Mouse (Mus musculus) CH12.LX (cell line): Measurements from ENCODE around the gene Slc25a45. TPM values are rescaled to one million over a fixed set of nuclear protein-coding genes. Genes with fewer than 3 reads are reported as not detected.

Experiments used
- DNase-seq: peaks from one replicate; pipeline ENCODE4 v3.0.0-alpha.2; 2013; ENCODE audit errors: extremely low read depth
- H3K27ac ChIP-seq: 2 replicates; pipeline ENCODE4 v1.5.1; 2012; ENCODE audit warnings: low read depth, mild to moderate bottlenecking, control low read depth, moderate library complexity; ENCODE audit not compliant: insufficient read depth
- H3K27me3 ChIP-seq: replicated peaks from 2 replicates; pipeline ENCODE3; 2012; ENCODE audit warnings: inconsistent platforms
- H3K36me3 ChIP-seq, 2 experiments: replicated peaks in 1 of 2; 2 replicates each; pipeline versions ENCODE3 to v1.6.1; 2012; ENCODE audit warnings: inconsistent platforms in 1 of 2, low read length in 1 of 2, mild to moderate bottlenecking in 1 of 2, mixed read lengths in 1 of 2, moderate library complexity in 1 of 2; ENCODE audit not compliant: control insufficient read depth in 1 of 2, insufficient read depth in 1 of 2
- H3K4me1 ChIP-seq, 2 experiments: 2 replicates each; pipeline ENCODE4 v1.6.1; 2012; ENCODE audit warnings: inconsistent platforms in 1 of 2, moderate library complexity in 1 of 2; ENCODE audit not compliant: insufficient read depth in 2 of 2, control insufficient read depth in 1 of 2
- H3K4me2 ChIP-seq: 2 replicates; pipeline ENCODE4 v1.6.1; 2012; ENCODE audit warnings: low read depth, mild to moderate bottlenecking, control low read depth; ENCODE audit not compliant: poor library complexity, insufficient read depth, severe bottlenecking
- H3K4me3 ChIP-seq, 3 experiments: fragments of 150-350 bp in 1 of 3; sonication (generic) in 1 of 3; replicated peaks in 1 of 3; 2 replicates each; pipeline versions ENCODE3 to v1.5.1; 2011 to 2012; ENCODE audit warnings: low read depth in 2 of 3, low read length in 2 of 3, mild to moderate bottlenecking in 2 of 3, moderate library complexity in 2 of 3, control low read depth in 1 of 3, improper control_type of control experiment in 1 of 3, inconsistent platforms in 1 of 3, mixed read lengths in 1 of 3; ENCODE audit not compliant: poor library complexity in 1 of 3
- H3K79me2 ChIP-seq: replicated peaks from 2 replicates; pipeline ENCODE4 v1.6.1; 2012; ENCODE audit warnings: mild to moderate bottlenecking, moderate library complexity; ENCODE audit not compliant: control insufficient read depth, poor library complexity, insufficient read depth, severe bottlenecking; ENCODE audit errors: extremely low read depth
- H3K9ac ChIP-seq: 2 replicates; pipeline ENCODE4 v1.6.1; 2012; ENCODE audit warnings: low read depth, mild to moderate bottlenecking, control low read depth, moderate library complexity; ENCODE audit not compliant: insufficient read depth
- H3K9me3 ChIP-seq: replicated peaks from 2 replicates; pipeline ENCODE3; 2012; ENCODE audit warnings: low read length, inconsistent platforms, mixed read lengths
- CTCF ChIP-seq, 2 experiments: IDR thresholded peaks in 1 of 2; conservative IDR thresholded peaks in 1 of 2; 2 replicates each; pipeline ENCODE4 v1.5.1; 2011 to 2012; ENCODE audit warnings: low read depth in 2 of 2, low read length in 2 of 2, improper control_type of control experiment in 1 of 2, inconsistent platforms in 1 of 2, mild to moderate bottlenecking in 1 of 2, moderate library complexity in 1 of 2
- ELF1 ChIP-seq: IDR thresholded peaks from 2 replicates; pipeline ENCODE4 v1.6.1; 2014; ENCODE audit warnings: low read depth, mild to moderate bottlenecking, inconsistent platforms, low read length, improper control_type of control experiment
- ETS1 ChIP-seq: conservative IDR thresholded peaks from 2 replicates; pipeline ENCODE4 v1.6.1; 2012; ENCODE audit warnings: low read depth, mild to moderate bottlenecking, inconsistent platforms, low read length, improper control_type of control experiment, moderate library complexity
- GABPA ChIP-seq: IDR thresholded peaks from 2 replicates; pipeline ENCODE4 v1.6.1; 2012; ENCODE audit warnings: low read depth, low read length, improper control_type of control experiment, inconsistent platforms; ENCODE audit not compliant: insufficient replicate concordance
- HCFC1 ChIP-seq: IDR thresholded peaks from 2 replicates; pipeline ENCODE4 v1.6.1; 2012; ENCODE audit warnings: low read depth, mild to moderate bottlenecking, inconsistent platforms, low read length, improper control_type of control experiment
- MAFK ChIP-seq: IDR thresholded peaks from 2 replicates; pipeline ENCODE4 v1.6.1; 2011; ENCODE audit warnings: low read length, improper control_type of control experiment; ENCODE audit not compliant: insufficient replicate concordance
- MAX ChIP-seq: IDR thresholded peaks from 2 replicates; pipeline ENCODE4 v1.6.1; 2011; ENCODE audit warnings: low read length, improper control_type of control experiment
- MEF2A ChIP-seq: IDR thresholded peaks from 2 replicates; pipeline ENCODE4 v1.6.1; 2014; ENCODE audit warnings: low read depth, mild to moderate bottlenecking, inconsistent platforms, low read length, improper control_type of control experiment, borderline replicate concordance
- MXI1 ChIP-seq: IDR thresholded peaks from 2 replicates; pipeline ENCODE4 v1.6.1; 2011; ENCODE audit warnings: mild to moderate bottlenecking, low read depth, low read length, improper control_type of control experiment
- NRF1 ChIP-seq: IDR thresholded peaks from 2 replicates; pipeline ENCODE4 v1.6.1; 2014; ENCODE audit warnings: low read depth, mild to moderate bottlenecking, inconsistent platforms, low read length, improper control_type of control experiment, moderate library complexity
- PAX5 ChIP-seq: IDR thresholded peaks from 2 replicates; pipeline ENCODE4 v1.6.1; 2012; ENCODE audit warnings: low read length, inconsistent platforms, mixed read lengths
- RCOR1 ChIP-seq: conservative IDR thresholded peaks from 2 replicates; pipeline ENCODE4 v1.6.1; 2012; ENCODE audit warnings: low read depth, mild to moderate bottlenecking, inconsistent platforms, low read length, improper control_type of control experiment
- SIN3A ChIP-seq: IDR thresholded peaks from 2 replicates; pipeline ENCODE4 v1.6.1; 2012; ENCODE audit warnings: low read length, improper control_type of control experiment, inconsistent platforms
- UBTF ChIP-seq: IDR thresholded peaks from 2 replicates; pipeline ENCODE4 v1.6.1; 2012; ENCODE audit warnings: low read depth, mild to moderate bottlenecking, inconsistent platforms, low read length, improper control_type of control experiment, moderate library complexity
- USF2 ChIP-seq: conservative IDR thresholded peaks from 2 replicates; pipeline ENCODE4 v1.6.1; 2011; ENCODE audit warnings: low read depth, low read length, improper control_type of control experiment
- ZC3H11A ChIP-seq: IDR thresholded peaks from 2 replicates; pipeline ENCODE4 v1.6.1; 2012; ENCODE audit warnings: low read depth, mild to moderate bottlenecking, inconsistent platforms, low read length, improper control_type of control experiment
- dilution Hi-C: fragments of 300-500 bp; cut with MboI; formaldehyde crosslinking; loops from 2 replicates; pipeline ENCODE4 v1.14.3; 2020; ENCODE audit warnings: low sequenced_read_pairs; ENCODE audit not compliant: extremely low pct_unique_long_range_greater_than_20kb, extremely low pct_ligation_motif_present
- in situ Hi-C: fragments of 300-500 bp; cut with MboI; formaldehyde crosslinking; loops from 3 replicates; pipeline ENCODE4 v1.14.3; 2019; ENCODE audit warnings: low sequenced_read_pairs, low pct_ligation_motif_present, low pct_unique_long_range_greater_than_20kb, mixed read lengths
- polyA plus RNA-seq: library from polyadenylated mRNA; unstranded; fragments of >175 nt; gene quantifications from 2 replicates; pipeline ENCODE4 v1.2.1, GENCODE M21; 2012; ENCODE audit warnings: low read depth; ENCODE audit not compliant: insufficient read length
- total RNA-seq, 2 experiments: library from RNA; depleted of rRNA; stranded (reverse); fragments of 300-350 nt in 1 of 2; fragments of >200 nt in 1 of 2; gene quantifications; 2 replicates each; pipeline ENCODE4 v1.2.3; 2012 to 2014

Slc25a45 gene
- total and polyA plus RNA-seq, 3 experiments, result 22.7 to 33.0 (median 23.1) TPM

DNA sequence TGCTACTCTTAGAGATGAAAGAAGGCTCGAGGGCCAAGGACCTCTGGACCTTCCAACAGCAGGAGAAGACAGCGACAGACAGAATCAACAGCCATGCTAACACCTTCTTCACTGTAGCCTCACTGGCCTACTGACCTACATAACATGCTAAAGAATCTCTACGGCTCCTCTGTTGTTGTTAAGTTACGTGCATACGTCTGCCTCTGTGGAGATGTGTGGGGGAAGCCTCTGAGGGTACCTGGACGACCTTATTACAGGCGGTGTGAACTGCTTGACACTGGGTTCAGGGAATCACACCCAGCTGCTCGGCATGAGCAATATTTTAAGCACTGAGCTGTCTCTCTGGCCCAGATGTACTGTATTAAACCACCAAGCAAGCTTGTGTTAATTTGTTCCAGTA lies 49.9 kb downstream of the Slc25a45 start:
- Histone ChIP-seq H3K4me2 (no peak overlapping the region), H3K79me2 (no peaks in the 10 kb centered on the region), H3K4me1 (peaks cover 19 to 55% of the 10 kb centered on the region in 2 experiments), H3K27ac (no peak overlapping the region), H3K27me3 (peaks cover 7% of the 10 kb centered on the region), H3K4me3 (no peak overlapping the region), H3K36me3 (no peaks in the 10 kb centered on the region), H3K9me3 (no peaks in the 10 kb centered on the region), H3K9ac (no peak overlapping the region)
- TF ChIP-seq SIN3A (no peak), UBTF (no peak), MXI1 (no peak), ZC3H11A (no peak), RCOR1 (no peak), ETS1 (no peak), MAX (no peak), ELF1 (no peak), PAX5 (no peak), MEF2A (no peak), HCFC1 (no peak), MAFK (no peak), GABPA (no peak)
- dilution Hi-C loops, result no loop called here
- DNase-seq, result no peak
- in situ Hi-C loops, result no loop called here

DNA sequence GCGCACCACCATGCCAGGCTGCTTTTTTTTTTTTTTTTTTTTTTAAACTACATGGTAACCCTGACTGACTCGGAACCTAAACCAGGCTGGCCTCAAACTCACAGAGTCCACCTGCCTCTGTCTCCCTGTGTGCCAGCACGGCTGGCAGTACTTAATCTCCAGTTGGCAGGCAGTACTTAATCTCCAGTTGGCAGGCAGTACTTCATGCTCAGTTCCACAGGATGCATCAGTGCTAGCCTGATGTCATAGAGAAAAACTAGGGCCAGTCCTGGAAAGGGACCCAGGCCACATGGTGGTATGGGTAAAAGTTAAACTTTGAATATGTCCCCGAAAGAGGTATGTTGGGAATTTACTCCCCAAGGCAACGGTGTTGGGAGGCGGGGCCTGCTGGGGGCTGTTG lies 50.5 kb downstream of the Slc25a45 start:
- Histone ChIP-seq H3K9ac (no peak overlapping the region), H3K4me2 (no peak overlapping the region), H3K27ac (no peak overlapping the region), H3K4me1 (peaks cover 19 to 55% of the 10 kb centered on the region in 2 experiments), H3K27me3 (peaks cover 7% of the 10 kb centered on the region), H3K79me2 (no peaks in the 10 kb centered on the region), H3K4me3 (no peak overlapping the region), H3K36me3 (no peaks in the 10 kb centered on the region), H3K9me3 (no peaks in the 10 kb centered on the region)
- dilution Hi-C loops, result no loop called here
- no peak for TF ChIP-seq USF2
- no peak for TF ChIP-seq CTCF (conservative IDR thresholded peaks at IDR 0.05 in 1 of 2, IDR thresholded peaks at IDR 0.05 in 1 of 2; ENCODE audit: low read depth in 2 of 2, low read length in 2 of 2)
- no peak for TF ChIP-seq NRF1
- in situ Hi-C loops, result no loop called here
- DNase-seq, result no peak
